Mouse (Mus musculus) MEL (cell line): ENCODE data around the gene Ttc16.

Experiments
- CTCF ChIP-seq, 3 experiments: IDR thresholded peaks in 2 of 3; conservative IDR thresholded peaks in 1 of 3; 2 replicates each; pipeline ENCODE4 v1.5.1; 2011 to 2012; ENCODE audit warnings: low read length in 3 of 3, low read depth in 2 of 3, mild to moderate bottlenecking in 2 of 3, improper control_type of control experiment in 1 of 3, inconsistent platforms in 1 of 3, mixed read lengths in 1 of 3, moderate library complexity in 1 of 3; ENCODE audit not compliant: control insufficient read depth in 1 of 3, insufficient read depth in 1 of 3, poor library complexity in 1 of 3, severe bottlenecking in 1 of 3
- E2F4 ChIP-seq: IDR thresholded peaks from 2 replicates; pipeline ENCODE4 v1.6.1; 2011; ENCODE audit warnings: low read depth, low read length, improper control_type of control experiment, borderline replicate concordance
- RCOR1 ChIP-seq: IDR thresholded peaks from 2 replicates; pipeline ENCODE4 v1.6.1; 2012; ENCODE audit warnings: low read depth, mild to moderate bottlenecking, inconsistent platforms, low read length, improper control_type of control experiment
- USF2 ChIP-seq, 2 experiments: IDR thresholded peaks; 2 replicates each; pipeline ENCODE4 v1.6.1; 2011 to 2012; ENCODE audit warnings: improper control_type of control experiment in 2 of 2, low read length in 2 of 2, borderline replicate concordance in 1 of 2, inconsistent platforms in 1 of 2, low read depth in 1 of 2, mild to moderate bottlenecking in 1 of 2; ENCODE audit not compliant: insufficient read depth in 1 of 2

DNA sequence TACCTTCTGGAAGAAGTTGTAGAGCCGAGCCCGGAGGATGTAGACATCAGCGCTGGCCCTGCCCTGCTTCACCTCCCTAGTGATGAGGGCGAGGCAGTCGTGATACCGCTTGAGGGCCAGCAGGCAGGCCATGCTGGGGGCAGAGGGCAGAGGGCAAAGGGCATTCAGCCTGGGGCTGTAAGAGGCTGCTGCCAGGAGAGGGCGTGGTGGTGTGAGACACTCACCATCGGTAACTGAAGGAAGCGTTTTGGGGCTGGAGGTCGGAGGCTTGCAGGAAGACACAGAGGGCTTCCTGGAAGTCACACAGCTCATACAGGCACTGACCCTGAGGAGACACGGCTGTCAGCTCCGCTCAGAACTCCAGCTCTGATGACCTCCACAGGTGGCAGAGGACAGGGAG is 3.5 kb downstream of the Ttc16 start:
- TF ChIP-seq USF2 (IDR thresholded peaks at IDR 0.05; ENCODE audit: borderline replicate concordance in 1 of 2, insufficient read depth in 1 of 2, low read depth in 1 of 2, low read length in 2 of 2) = no peak
- no peak for TF ChIP-seq E2F4
- peak in 2 of 3 experiments; percentile 20 to 36; a peak in 2 of 6 replicates for TF ChIP-seq CTCF (IDR thresholded peaks at IDR 0.05 in 2 of 3, conservative IDR thresholded peaks at IDR 0.05 in 1 of 3; ENCODE audit: control insufficient read depth in 1 of 3, insufficient read depth in 1 of 3, low read depth in 2 of 3, low read length in 3 of 3, poor library complexity in 1 of 3, severe bottlenecking in 1 of 3)
- TF ChIP-seq RCOR1 = no peak
